In the genomic region with DNA sequence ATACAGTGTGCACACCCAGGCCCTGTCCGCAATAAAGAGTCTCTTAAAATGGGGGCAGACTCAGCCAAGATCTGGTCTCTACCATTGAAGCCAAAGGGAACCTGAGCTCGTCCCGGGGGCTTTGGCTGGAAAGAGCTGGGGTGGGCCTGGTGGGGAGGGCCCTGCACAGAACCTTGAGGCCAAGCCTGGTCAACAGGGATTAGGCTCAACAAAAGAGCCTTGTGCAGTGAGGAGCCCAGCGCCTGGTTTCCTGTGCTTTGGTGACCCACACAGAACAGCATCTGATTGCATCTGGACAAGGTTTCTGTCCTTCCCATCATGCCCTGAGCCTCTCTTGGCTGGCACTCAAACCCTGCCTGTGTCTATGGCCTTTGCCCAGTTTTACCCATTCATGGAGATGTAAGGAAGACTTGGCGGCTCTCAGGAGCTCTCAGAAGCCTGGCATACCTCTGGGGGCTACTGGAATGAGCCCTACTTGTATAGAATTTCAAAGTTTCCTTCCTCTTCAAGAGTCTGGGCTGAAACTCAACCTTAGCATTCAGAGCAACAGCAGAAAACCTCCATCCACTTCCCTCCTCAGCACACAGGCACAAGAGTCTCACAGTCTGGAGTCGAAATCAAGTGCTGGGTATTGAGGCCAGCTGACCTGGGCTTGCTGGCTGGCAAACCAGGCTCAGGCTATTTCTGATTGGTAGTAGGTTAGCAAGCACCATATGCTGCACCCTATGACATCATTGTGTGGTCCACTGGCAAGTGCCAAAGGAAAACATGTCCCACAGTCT, we compare ENCODE assay signal across 13 mouse cellular contexts. TPM values are rescaled to one million over a fixed set of nuclear protein-coding genes. Genes with fewer than 3 reads are reported as not detected.
DNase-seq lines count a peak whose midpoint lies in the region; ATAC-seq lines count a peak whose summit lies in the region.
"Had no signal": no experiment of that assay in that cellular context is flagged by ENCODE, and none has a peak within 500 bp of the region (broad histone marks: within the 10 kb centered on the region; RNA-seq: fewer than 3 reads in every experiment).

No protein-coding gene starts in this region.

- peaks cover 25% of the 10 kb centered on the region for H3K4me1 ChIP-seq in embryonic facial prominence, embryonic 13.5 days
- peaks cover 11% of the 10 kb centered on the region; the same call in 1 of the 2 replicates for H3K4me1 ChIP-seq in embryonic facial prominence, embryonic 10.5 days
- H3K4me1 ChIP-seq in midbrain, embryonic 15.5 days = peaks cover 12% of the 10 kb centered on the region; the same call in 1 of the 2 replicates
- H3K4me1 ChIP-seq: liver, embryonic 13.5 days had no signal

- no peaks in the 10 kb centered on the region for H3K9me3 ChIP-seq in embryonic facial prominence, embryonic 13.5 days
- no peaks in the 10 kb centered on the region for H3K9me3 ChIP-seq in embryonic facial prominence, embryonic 10.5 days
- H3K9me3 ChIP-seq in midbrain, embryonic 15.5 days = no peaks in the 10 kb centered on the region
- H3K9me3 ChIP-seq: liver, embryonic 13.5 days had no signal

- peaks cover 6% of the 10 kb centered on the region; the same call in 1 of the 2 replicates for H3K27me3 ChIP-seq in embryonic facial prominence, embryonic 13.5 days
- H3K27me3 ChIP-seq in embryonic facial prominence, embryonic 10.5 days (replicated peaks; ENCODE audit: low read depth, poor library complexity, severe bottlenecking) = no peaks in the 10 kb centered on the region; the same call in 1 of the 2 replicates
- peaks cover 2% of the 10 kb centered on the region; the same call in 1 of the 2 replicates for H3K27me3 ChIP-seq in midbrain, embryonic 15.5 days (replicated peaks)

- H3K4me3 ChIP-seq in embryonic facial prominence, embryonic 13.5 days = no peak overlapping the region
- no peak overlapping the region for H3K4me3 ChIP-seq in embryonic facial prominence, embryonic 10.5 days
- no peak overlapping the region for H3K4me3 ChIP-seq in midbrain, embryonic 15.5 days
- H3K4me3 ChIP-seq: erythroblast, embryonic 14.5 days; heart, adult 2 months; liver, embryonic 13.5 days had no signal

- WGBS in embryonic facial prominence, embryonic 13.5 days = 47% methylated on average over 6 of the region's 6 CpGs
- WGBS in embryonic facial prominence, embryonic 10.5 days = 64% methylated on average over 6 of the region's 6 CpGs
- WGBS in midbrain, embryonic 15.5 days = 72% methylated on average over 6 of the region's 6 CpGs

- ATAC-seq in embryonic facial prominence, embryonic 13.5 days (ENCODE audit: insufficient number of reproducible peaks, insufficient read depth, low FRiP score, low TSS enrichment, low read depth) = peak; percentile 43
- ATAC-seq in midbrain, embryonic 15.5 days (replicated peaks) = 0 out of 2 replicates have a peak, but pooled peaks have one; percentile 46
- ATAC-seq in megakaryocyte progenitor cell, adult 5-6 weeks (replicated peaks; ENCODE audit: poor library complexity) = no peak
- ATAC-seq: inflammation-experienced regulatory T-cells, adult 6 months had no signal

- intact Hi-C loops in left cerebral cortex, postnatal 36 days (cut with DNase I) = loop anchor here (5.0 to 10.0 kb wide), 2 partner anchors 55 to 787 kb away; no protein-coding TSS in a partner anchor

- no peak for DNase-seq in embryonic facial prominence, embryonic 10.5 days (ENCODE audit: low spot score)
- peak; percentile 47 for DNase-seq in layer of hippocampus, adult 9-11 months
- DNase-seq in layer of hippocampus, adult 11-12 months (ENCODE audit: low spot score) = no peak
- DNase-seq in cerebellum, postnatal 25 days = peak; percentile 72 to 80
- no peak for DNase-seq in left cerebral cortex, postnatal 36 days (ENCODE audit: low spot score in 2 of 2)
- DNase-seq: liver, embryonic 13.5 days had no signal

- H3K9ac ChIP-seq in embryonic facial prominence, embryonic 13.5 days = no peak overlapping the region
- no peak overlapping the region for H3K9ac ChIP-seq in midbrain, embryonic 15.5 days
- H3K9ac ChIP-seq: liver, embryonic 13.5 days had no signal

- peak overlapping the region; percentile 40; the same call in 1 of the 2 replicates for H3K27ac ChIP-seq in embryonic facial prominence, embryonic 13.5 days
- H3K27ac ChIP-seq in embryonic facial prominence, embryonic 10.5 days (replicated peaks) = no peak overlapping the region; the same call in 1 of the 2 replicates
- no peak overlapping the region for H3K27ac ChIP-seq in midbrain, embryonic 15.5 days
- H3K27ac ChIP-seq: heart, adult 2 months; liver, embryonic 13.5 days; macrophage had no signal

- no peaks in the 10 kb centered on the region for H3K36me3 ChIP-seq in embryonic facial prominence, embryonic 13.5 days
- no peaks in the 10 kb centered on the region for H3K36me3 ChIP-seq in embryonic facial prominence, embryonic 10.5 days (replicated peaks)
- H3K36me3 ChIP-seq in midbrain, embryonic 15.5 days (replicated peaks) = no peaks in the 10 kb centered on the region
- H3K36me3 ChIP-seq: liver, embryonic 13.5 days had no signal

- no peak overlapping the region for H3K4me2 ChIP-seq in embryonic facial prominence, embryonic 13.5 days
- no peak overlapping the region for H3K4me2 ChIP-seq in midbrain, embryonic 15.5 days
- H3K4me2 ChIP-seq: liver, embryonic 13.5 days had no signal

RNA-seq across cellular contexts. Expression of a gene that starts 57.6 kb away (rescaled TPM):
- 27.8 and 31.5 TPM in 2 replicates for polyA plus RNA-seq in embryonic facial prominence, embryonic 13.5 days (2015; fragmentation: Nextera tagmentation; extraction: Ambion mirVana)
- polyA plus RNA-seq in embryonic facial prominence, embryonic 10.5 days (2016; fragmentation: Nextera tagmentation; extraction: Ambion mirVana) = 0.91 and 2.5 TPM in 2 replicates
- 1.0 and 1.1 TPM in 2 replicates for polyA plus RNA-seq in midbrain, embryonic 15.5 days (2015; fragmentation: Nextera tagmentation; extraction: Ambion mirVana)
- not detected in 2 replicates for total RNA-seq in megakaryocyte progenitor cell, adult 5-6 weeks (2015)
- not detected in 2 replicates for total RNA-seq in megakaryocyte progenitor cell, adult 5-6 weeks (2017)
- 1 to 10 TPM; 2.8 to 5.6 TPM for total RNA-seq in left cerebral cortex, postnatal 36 days (2021)
- polyA plus RNA-seq: erythroblast, embryonic 14.5 days; inflammation-experienced regulatory T-cells, adult 6 months; macrophage had no signal

Comparison
In these comparisons a context has a peak if more than half of its experiments do, and no peak if none do; other contexts are left out.
1. DNase-seq: peak in layer of hippocampus, adult 9-11 months (single experiment) and cerebellum, postnatal 25 days (2 of 2); none in embryonic facial prominence, embryonic 10.5 days (single experiment), layer of hippocampus, adult 11-12 months (single experiment) and left cerebral cortex, postnatal 36 days (0 of 2).